9 mouse cellular contexts compared by ENCODE assay signal in the genomic region with DNA sequence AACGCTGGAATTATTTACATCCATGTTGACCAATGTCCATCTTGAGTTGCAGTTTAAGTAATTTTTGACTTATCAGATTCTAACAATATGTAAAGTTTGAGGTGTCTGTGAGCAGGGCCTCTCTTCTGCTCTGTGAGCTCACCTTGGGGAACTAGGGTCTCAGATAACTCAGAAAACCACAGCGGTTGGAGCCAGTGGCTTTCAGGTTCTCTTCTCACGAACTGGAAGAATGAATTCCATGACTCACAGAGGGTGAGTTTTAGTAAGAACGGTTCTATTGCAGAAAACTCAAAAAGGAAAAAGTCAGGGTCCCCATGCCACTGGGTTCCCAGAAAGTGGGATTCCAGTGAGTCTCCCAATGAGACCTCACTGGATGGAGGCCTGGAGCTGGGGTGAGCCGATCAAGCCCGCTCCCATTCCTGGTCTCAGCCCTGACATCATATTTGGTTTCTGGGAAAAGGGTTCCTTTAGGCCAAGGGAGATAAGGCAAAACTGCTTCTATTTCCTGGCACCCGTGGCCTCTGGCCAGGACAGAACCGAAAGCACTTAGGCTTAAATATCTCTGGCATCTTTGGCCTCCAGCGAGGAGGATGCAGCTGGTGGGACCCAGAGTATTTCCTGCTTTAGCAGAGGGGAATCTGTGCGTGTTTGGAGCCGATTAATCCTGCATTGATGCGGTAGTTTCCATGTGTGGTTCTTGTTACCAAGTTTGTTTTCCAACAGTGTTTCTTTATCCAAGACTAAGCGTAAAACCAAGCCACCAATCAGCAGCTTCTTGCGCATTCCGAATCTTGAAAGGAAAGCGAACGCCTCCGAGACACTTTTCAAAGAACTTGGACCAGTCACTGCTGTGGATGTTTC.
A peak's percentile ranks its signal among the peaks of the same experiment; 100 is the strongest.
DNase-seq lines count a peak whose midpoint lies in the region; ATAC-seq lines count a peak whose summit lies in the region.
"Had no signal": no experiment of that assay in that cellular context is flagged by ENCODE, and none has a peak within 500 bp of the region (broad histone marks: within the 10 kb centered on the region; RNA-seq: fewer than 3 reads in every experiment).

No protein-coding gene starts in this region.

- H3K4me3 ChIP-seq in embryonic facial prominence, embryonic 13.5 days: no peak overlapping the region
- H3K4me3 ChIP-seq in embryonic facial prominence, embryonic 10.5 days: no peak overlapping the region
- no peak overlapping the region for H3K4me3 ChIP-seq in kidney, embryonic 16.5 days (ENCODE audit: low read length)
- no peak overlapping the region for H3K4me3 ChIP-seq in hindbrain, embryonic 10.5 days
- H3K4me3 ChIP-seq: midbrain, embryonic 10.5 days had no signal

- H3K4me1 ChIP-seq in embryonic facial prominence, embryonic 13.5 days: peaks cover 22% of the 10 kb centered on the region
- H3K4me1 ChIP-seq in embryonic facial prominence, embryonic 10.5 days: peaks cover 27% of the 10 kb centered on the region
- no peaks in the 10 kb centered on the region for H3K4me1 ChIP-seq in kidney, embryonic 16.5 days (ENCODE audit: insufficient read depth, low read length)
- H3K4me1 ChIP-seq in hindbrain, embryonic 10.5 days (replicated peaks): peaks cover 20% of the 10 kb centered on the region

- H3K27me3 ChIP-seq in embryonic facial prominence, embryonic 13.5 days: no peaks in the 10 kb centered on the region
- no peaks in the 10 kb centered on the region for H3K27me3 ChIP-seq in embryonic facial prominence, embryonic 10.5 days (replicated peaks; ENCODE audit: low read depth, poor library complexity, severe bottlenecking)
- H3K27me3 ChIP-seq in kidney, embryonic 16.5 days (ENCODE audit: insufficient read depth, low read length): no peaks in the 10 kb centered on the region
- no peaks in the 10 kb centered on the region for H3K27me3 ChIP-seq in hindbrain, embryonic 10.5 days (ENCODE audit: insufficient read depth, poor library complexity, severe bottlenecking)

- H3K4me2 ChIP-seq in embryonic facial prominence, embryonic 13.5 days: peak overlapping the region; percentile 26
- H3K4me2 ChIP-seq in kidney, embryonic 16.5 days (replicated peaks; ENCODE audit: low read depth, low read length): no peak overlapping the region

- WGBS in embryonic facial prominence, embryonic 13.5 days: 53% methylated on average over 18 of the region's 18 CpGs
- 73% methylated on average over 18 of the region's 18 CpGs for WGBS in embryonic facial prominence, embryonic 10.5 days
- WGBS in kidney, embryonic 16.5 days: 67% methylated on average over 18 of the region's 18 CpGs
- WGBS in hindbrain, embryonic 10.5 days: 82% methylated on average over 18 of the region's 18 CpGs

- H3K9ac ChIP-seq in embryonic facial prominence, embryonic 13.5 days: no peak overlapping the region
- H3K9ac ChIP-seq in kidney, embryonic 16.5 days (replicated peaks; ENCODE audit: low read length): no peak overlapping the region

- no peaks in the 10 kb centered on the region for H3K9me3 ChIP-seq in embryonic facial prominence, embryonic 13.5 days
- no peaks in the 10 kb centered on the region for H3K9me3 ChIP-seq in embryonic facial prominence, embryonic 10.5 days
- H3K9me3 ChIP-seq in kidney, embryonic 16.5 days (ENCODE audit: low read length): no peaks in the 10 kb centered on the region
- H3K9me3 ChIP-seq in hindbrain, embryonic 10.5 days: no peaks in the 10 kb centered on the region
- H3K9me3 ChIP-seq: midbrain, embryonic 10.5 days had no signal

- no peaks in the 10 kb centered on the region for H3K36me3 ChIP-seq in embryonic facial prominence, embryonic 13.5 days
- no peaks in the 10 kb centered on the region for H3K36me3 ChIP-seq in embryonic facial prominence, embryonic 10.5 days (replicated peaks)
- H3K36me3 ChIP-seq in kidney, embryonic 16.5 days (ENCODE audit: insufficient read depth, low read length): no peaks in the 10 kb centered on the region
- H3K36me3 ChIP-seq in hindbrain, embryonic 10.5 days: no peaks in the 10 kb centered on the region
- H3K36me3 ChIP-seq: midbrain, embryonic 10.5 days had no signal

- ATAC-seq in embryonic facial prominence, embryonic 13.5 days (ENCODE audit: insufficient number of reproducible peaks, insufficient read depth, low FRiP score, low TSS enrichment, low read depth): no peak
- ATAC-seq in kidney, embryonic 16.5 days (ENCODE audit: low FRiP score, low TSS enrichment): no peak
- ATAC-seq in megakaryocyte, adult 5-6 weeks (ENCODE audit: poor library complexity, severe bottlenecking): peak; percentile 31

- no peak for DNase-seq in embryonic facial prominence, embryonic 10.5 days (ENCODE audit: low spot score)
- peak; percentile 99 for DNase-seq in heart, adult 11 months
- no peak for DNase-seq in right cerebral cortex, postnatal 14 days
- no peak for DNase-seq in left cerebral cortex, adult 8-10 months (ENCODE audit: low spot score in 2 of 2)
- no peak for DNase-seq in hindbrain, embryonic 10.5 days (ENCODE audit: low spot score)

- H3K27ac ChIP-seq in embryonic facial prominence, embryonic 13.5 days: peak overlapping the region; percentile 51
- no peak overlapping the region for H3K27ac ChIP-seq in embryonic facial prominence, embryonic 10.5 days (replicated peaks)
- 0 out of 2 replicates have a peak overlapping the region, but pooled peaks have one; percentile 21 for H3K27ac ChIP-seq in kidney, embryonic 16.5 days (ENCODE audit: low read length)
- no peak overlapping the region for H3K27ac ChIP-seq in hindbrain, embryonic 10.5 days
- H3K27ac ChIP-seq: midbrain, embryonic 10.5 days had no signal

Comparison
In these comparisons a context has a peak if more than half of its experiments do, and no peak if none do; other contexts are left out.
1. H3K27ac ChIP-seq: peak in embryonic facial prominence, embryonic 13.5 days (single experiment) and kidney, embryonic 16.5 days (single experiment); none in embryonic facial prominence, embryonic 10.5 days (single experiment) and hindbrain, embryonic 10.5 days (single experiment).